Mouse (Mus musculus) neural tube, embryonic 12.5 days (tissue): Measurements from ENCODE around the gene Sytl3. TPM values are rescaled to one million over a fixed set of nuclear protein-coding genes. Genes with fewer than 3 reads are reported as not detected.
A peak's percentile ranks its signal among the peaks of the same experiment; 100 is the strongest.
"Not testable (repeated sequence)": the region's sequence is repeated elsewhere in the genome, so short reads cannot be mapped to it uniquely, and the experiment has no call there.

Experiments
- ATAC-seq: fragments of 200-750 bp; cut with Nextera tagmentation; 2 replicates; pipeline ENCODE4 v1.8.0; 2017; ENCODE audit warnings: low read depth, mild to moderate bottlenecking, moderate TSS enrichment, moderate library complexity; ENCODE audit not compliant: low FRiP score
- H3K27ac ChIP-seq: fragments of 300-500 bp; sonication (generic); 2 replicates; pipeline ENCODE4 v1.5.1; 2016
- H3K27me3 ChIP-seq: fragments of 300-500 bp; sonication (generic); replicated peaks from 2 replicates; pipeline ENCODE4 v1.6.1; 2016; ENCODE audit warnings: mild to moderate bottlenecking
- H3K36me3 ChIP-seq: fragments of 300-500 bp; sonication (generic); 2 replicates; pipeline ENCODE4 v1.6.1; 2016; ENCODE audit warnings: mild to moderate bottlenecking
- H3K4me1 ChIP-seq: fragments of 300-500 bp; sonication (generic); 2 replicates; pipeline ENCODE4 v1.6.1; 2016
- H3K4me2 ChIP-seq: fragments of 300-500 bp; sonication (generic); replicated peaks from 2 replicates; pipeline ENCODE4 v1.6.1; 2016; ENCODE audit warnings: mild to moderate bottlenecking
- H3K4me3 ChIP-seq: fragments of 300-500 bp; sonication (generic); 2 replicates; pipeline ENCODE4 v1.5.1; 2016
- H3K9ac ChIP-seq: fragments of 300-500 bp; sonication (generic); 2 replicates; pipeline ENCODE4 v1.6.1; 2016; ENCODE audit warnings: mild to moderate bottlenecking
- H3K9me3 ChIP-seq: fragments of 300-500 bp; sonication (generic); 2 replicates; pipeline ENCODE4 v1.6.1; 2016; ENCODE audit warnings: mild to moderate bottlenecking
- WGBS: fragments of 180-500 bp; shearing (Covaris S2); methylation state at CpG from one replicate; pipeline ENCODE4 v1.1.7; 2016; 5-methylcytosine and 5-hydroxymethylcytosine counted together
- polyA plus RNA-seq: library from polyadenylated mRNA; unstranded; fragments of >200 nt; fragmentation: Nextera tagmentation; extraction: Ambion mirVana; gene quantifications from 2 replicates; pipeline ENCODE4 v1.2.1, GENCODE M21; 2016

Sytl3 gene
- polyA plus RNA-seq, 1 experiment from 2014 or later = 0.16 TPM

DNA sequence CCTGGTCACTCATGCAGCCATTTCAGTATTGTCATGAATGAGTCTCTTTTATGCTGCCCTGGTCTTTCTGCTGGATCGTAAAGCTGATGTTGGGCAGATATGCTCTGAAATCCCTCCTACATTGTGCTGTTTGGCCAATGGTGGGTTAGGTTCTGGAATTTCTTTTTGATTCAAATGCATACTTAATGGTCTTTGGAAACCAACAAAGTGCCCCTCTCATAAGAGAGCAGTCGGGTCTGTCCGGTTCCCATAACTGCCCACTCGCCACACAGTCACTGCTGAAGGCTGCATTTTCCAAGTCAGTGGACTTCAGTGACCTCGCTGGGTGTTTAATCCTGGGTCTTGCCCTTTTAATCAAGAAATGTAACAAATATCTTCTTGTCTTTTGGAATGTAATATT is 24.8 kb downstream of the Sytl3 start:
- H3K4me2 ChIP-seq, H3K9me3 ChIP-seq, H3K4me3 ChIP-seq, ATAC-seq, H3K36me3 ChIP-seq, H3K27ac ChIP-seq, H3K27me3 ChIP-seq, H3K4me1 ChIP-seq, H3K9ac ChIP-seq: not testable (repeated sequence)
- WGBS = 90% methylated on average over 1 of the region's 5 CpGs

DNA sequence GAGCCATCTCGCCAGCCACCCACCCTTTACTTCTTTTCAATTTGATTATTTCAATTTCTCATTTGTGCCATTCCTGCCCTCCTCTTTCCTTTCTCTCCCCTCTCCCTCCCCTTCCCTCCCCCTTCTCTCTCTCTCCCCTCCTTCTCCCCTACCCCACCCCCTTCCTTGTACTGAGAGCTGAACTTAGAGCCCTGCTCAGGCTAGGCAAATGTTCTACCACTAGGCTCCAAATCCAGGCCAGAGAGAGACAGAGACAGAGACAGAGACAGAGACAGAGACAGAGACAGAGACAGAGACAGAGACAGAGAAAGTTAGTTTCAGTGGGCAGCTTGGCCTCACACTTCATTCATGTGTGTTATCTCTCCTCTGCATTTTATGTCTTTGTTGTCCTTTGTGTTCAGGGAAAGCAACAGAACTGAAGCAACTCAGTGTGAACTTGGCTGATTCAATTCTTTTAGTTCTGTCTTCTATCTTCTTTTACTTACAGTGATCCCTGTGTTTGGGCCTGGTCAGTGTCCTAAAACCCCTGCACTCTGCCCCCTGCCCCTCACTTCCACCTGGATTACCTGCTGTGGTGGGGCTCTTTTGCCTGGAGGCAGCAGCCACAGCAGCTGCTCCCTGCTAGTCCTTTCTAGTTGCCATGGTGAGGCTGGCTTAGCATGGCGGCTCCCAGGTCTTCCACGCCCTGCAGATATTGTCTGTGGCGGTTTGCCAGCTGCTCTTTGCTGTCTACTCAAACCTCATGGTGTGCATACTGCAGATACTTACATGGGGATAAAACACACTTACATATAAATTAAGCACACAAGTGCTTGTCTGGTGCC is 25.8 kb downstream of the Sytl3 start:
- H3K4me3 ChIP-seq, H3K27ac ChIP-seq, H3K36me3 ChIP-seq, H3K4me1 ChIP-seq, H3K4me2 ChIP-seq, H3K9ac ChIP-seq, H3K9me3 ChIP-seq, H3K27me3 ChIP-seq: not testable (repeated sequence)
- WGBS = 20% methylated on average over 1 of the region's 4 CpGs
- ATAC-seq = peak; percentile 94

DNA sequence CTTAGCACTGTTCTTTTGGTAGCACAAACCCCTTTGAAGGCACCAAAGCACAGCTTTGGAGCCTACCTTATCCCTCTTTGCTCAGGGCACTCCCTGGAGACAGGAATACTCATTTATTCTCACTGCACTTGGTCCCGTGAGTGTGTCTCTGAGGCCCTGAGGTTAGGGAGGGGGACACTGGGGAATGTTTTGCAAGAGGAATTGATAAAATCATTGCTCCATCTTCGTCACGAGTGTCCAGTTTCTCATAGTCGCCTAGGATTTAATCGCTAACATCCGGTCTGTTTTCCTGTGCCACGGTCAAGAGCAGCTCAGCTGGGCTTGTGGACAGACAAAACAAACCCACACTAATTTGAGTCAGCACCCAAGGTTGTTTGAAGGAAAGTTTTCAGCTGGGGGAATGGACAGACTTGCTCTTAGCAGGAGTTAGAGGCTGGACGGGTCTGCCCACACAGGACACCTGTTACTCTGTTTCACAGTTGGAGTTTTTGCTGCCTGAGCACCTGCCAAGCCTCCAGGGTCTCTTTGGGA is 26.5 kb downstream of the Sytl3 start:
- 53% methylated on average over 5 of the region's 8 CpGs for WGBS
- not testable (repeated sequence) for H3K27me3 ChIP-seq, H3K27ac ChIP-seq, H3K9me3 ChIP-seq, H3K4me2 ChIP-seq, H3K4me3 ChIP-seq, H3K4me1 ChIP-seq, H3K36me3 ChIP-seq, H3K9ac ChIP-seq
- ATAC-seq = peak; percentile 39; the same call in 1 of the 2 replicates

DNA sequence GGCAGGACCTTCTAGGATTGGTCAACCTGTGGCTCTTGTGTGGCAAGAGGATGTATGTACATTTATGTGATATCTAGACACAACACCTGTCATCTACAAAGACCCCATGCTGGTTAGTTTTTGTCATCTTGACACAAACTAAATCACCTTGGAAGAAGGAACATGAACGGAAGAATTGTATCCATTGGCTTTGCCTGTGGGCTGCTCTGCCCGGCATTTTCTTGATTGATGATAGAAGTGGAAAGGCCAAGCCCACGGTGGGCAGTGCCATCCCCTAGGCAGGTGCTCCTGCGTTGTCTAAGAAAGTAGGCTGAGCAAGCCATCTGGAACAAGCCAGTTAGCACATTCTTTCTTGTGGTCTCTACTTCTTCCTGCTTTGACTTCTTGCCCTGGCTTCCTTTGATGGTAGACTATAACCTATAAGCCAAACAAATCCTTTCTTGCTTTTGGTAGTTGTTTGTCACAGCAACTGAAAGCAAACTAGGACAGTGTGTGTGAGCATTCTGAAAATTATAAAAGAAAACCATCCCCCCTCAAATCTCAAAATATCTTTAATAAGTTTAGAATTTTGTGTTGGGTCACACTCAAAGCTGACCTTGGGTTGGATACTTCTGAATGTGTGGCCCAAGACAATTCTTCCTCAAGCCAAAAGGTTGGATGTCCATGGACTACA is 27.5 kb downstream of the Sytl3 start:
- not testable (repeated sequence) for ATAC-seq, H3K9me3 ChIP-seq, H3K4me2 ChIP-seq, H3K4me1 ChIP-seq, H3K9ac ChIP-seq, H3K4me3 ChIP-seq, H3K27ac ChIP-seq, H3K36me3 ChIP-seq, H3K27me3 ChIP-seq
- WGBS = 92% methylated on average over 3 of the region's 4 CpGs

DNA sequence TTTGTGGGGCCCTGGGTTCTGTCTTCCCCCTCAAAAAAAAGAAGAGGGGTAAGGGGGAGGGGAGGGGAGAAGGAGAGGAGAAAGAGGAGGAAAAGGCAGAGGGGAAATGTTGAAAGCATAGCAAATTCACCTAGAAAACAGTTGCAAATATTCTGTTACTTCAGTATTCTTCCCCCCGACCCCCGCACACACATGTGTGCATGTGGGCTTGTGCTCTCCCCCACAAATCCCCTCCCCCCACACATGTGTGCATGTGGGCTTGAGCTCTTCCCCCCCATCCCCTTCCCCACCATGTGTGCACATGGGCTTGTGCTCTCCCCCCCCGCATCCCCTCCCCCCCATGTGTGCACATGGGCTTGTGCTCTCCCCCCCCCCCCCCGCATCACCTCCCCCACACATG is 30.5 kb downstream of the Sytl3 start:
- H3K4me2 ChIP-seq, H3K4me3 ChIP-seq, H3K27me3 ChIP-seq, H3K27ac ChIP-seq, ATAC-seq, H3K36me3 ChIP-seq, H3K9ac ChIP-seq, H3K4me1 ChIP-seq, H3K9me3 ChIP-seq: not testable (repeated sequence)
- 88% methylated on average over 2 of the region's 4 CpGs for WGBS

DNA sequence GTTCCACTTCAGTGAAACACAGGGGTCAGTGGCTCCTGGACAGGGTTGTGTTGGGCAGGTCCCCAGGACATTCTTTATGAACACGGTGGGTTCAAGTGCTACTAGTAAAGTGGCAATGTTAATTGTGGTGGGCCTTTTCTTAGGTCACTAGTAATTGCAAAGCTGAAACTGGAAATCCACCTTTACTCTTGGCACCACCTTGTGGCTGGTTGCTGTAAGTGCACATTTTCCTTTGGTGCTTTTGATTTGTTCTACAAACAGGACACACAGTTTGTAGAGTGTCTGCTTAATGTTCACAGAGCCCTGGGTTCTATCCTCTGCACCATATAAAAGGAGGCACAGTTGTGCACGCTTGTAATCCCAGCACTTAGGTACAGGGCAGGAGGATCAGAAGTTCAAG is 32.7 kb downstream of the Sytl3 start:
- H3K36me3 ChIP-seq, H3K4me1 ChIP-seq, H3K9ac ChIP-seq, H3K9me3 ChIP-seq, H3K27me3 ChIP-seq, H3K27ac ChIP-seq, H3K4me2 ChIP-seq, H3K4me3 ChIP-seq, ATAC-seq: not testable (repeated sequence)
- WGBS = 12% methylated on average over 2 of the region's 2 CpGs

DNA sequence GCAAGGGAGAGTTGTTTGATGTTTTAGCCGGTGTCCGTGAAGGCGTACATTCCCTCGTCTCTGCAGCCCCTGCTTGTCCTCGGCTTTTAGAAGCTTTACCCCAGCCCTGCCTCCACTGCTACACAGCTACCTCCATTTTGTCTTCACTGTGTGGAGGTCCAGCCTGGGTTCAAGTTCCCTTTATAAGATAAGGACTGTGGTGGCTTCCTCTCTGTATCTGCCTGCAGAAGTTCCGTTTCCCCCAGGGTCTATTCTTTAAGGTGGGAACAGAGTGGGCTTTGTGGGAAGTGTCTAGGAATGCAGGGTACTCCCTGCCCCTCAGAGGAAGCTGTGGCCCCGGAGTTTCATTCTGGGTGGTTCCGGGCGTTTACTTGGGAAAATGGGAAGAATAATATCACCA is 36.8 kb downstream of the Sytl3 start:
- not testable (repeated sequence) for H3K4me2 ChIP-seq, ATAC-seq, H3K27ac ChIP-seq, H3K27me3 ChIP-seq, H3K36me3 ChIP-seq, H3K9ac ChIP-seq, H3K4me1 ChIP-seq, H3K9me3 ChIP-seq, H3K4me3 ChIP-seq
- 80% methylated on average over 9 of the region's 9 CpGs for WGBS

DNA sequence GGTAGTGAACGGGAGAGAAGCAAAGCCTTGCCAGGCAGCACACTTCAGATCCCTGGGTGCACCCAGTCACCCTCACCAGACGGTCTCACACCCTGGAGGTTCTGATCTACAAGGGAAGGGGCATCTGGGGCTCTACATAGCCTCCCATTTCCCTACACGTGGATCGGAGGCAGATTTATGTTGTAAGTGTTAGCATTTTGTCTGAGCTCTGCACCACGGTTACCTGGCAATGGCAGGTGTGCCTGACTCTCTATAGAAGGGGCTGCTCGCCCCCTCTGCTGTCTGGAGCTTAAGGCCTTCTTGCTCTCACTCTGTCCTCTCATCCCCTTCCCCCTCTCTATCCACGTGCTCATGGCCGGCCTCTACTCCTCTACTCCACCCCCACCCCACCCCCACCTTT is 37.6 kb downstream of the Sytl3 start:
- H3K36me3 ChIP-seq, H3K27ac ChIP-seq, ATAC-seq, H3K4me2 ChIP-seq, H3K4me3 ChIP-seq, H3K9ac ChIP-seq, H3K4me1 ChIP-seq, H3K9me3 ChIP-seq, H3K27me3 ChIP-seq: not testable (repeated sequence)
- WGBS = 60% methylated on average over 8 of the region's 8 CpGs

DNA sequence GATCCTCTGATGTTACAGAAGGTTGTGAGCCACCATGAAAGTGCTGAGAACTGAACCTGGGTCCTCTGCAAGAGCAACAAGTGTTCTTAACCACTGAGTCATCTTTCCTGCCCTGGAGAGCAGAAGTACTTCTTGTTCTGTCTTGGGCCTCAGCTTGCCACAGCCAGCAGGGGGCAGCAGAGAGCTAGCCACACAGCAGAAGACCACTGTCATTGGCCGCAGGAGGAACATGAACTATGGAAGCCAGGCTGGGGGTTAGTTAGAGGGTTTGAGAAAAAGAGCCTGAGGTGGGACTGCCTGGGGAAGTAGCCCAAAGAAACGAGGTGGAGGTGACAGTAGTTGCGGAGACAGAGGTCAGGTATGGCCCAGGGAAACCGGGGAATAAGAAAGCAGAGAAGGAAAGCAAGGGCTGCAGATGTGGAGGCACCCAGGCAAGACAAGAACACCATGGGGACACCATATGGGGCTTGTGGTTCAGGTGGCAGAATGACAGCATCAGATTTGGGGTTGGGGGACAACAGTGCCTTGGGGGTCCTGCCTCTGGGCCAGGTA is 38.4 kb downstream of the Sytl3 start:
- H3K27me3 ChIP-seq, H3K9ac ChIP-seq, H3K9me3 ChIP-seq, H3K4me3 ChIP-seq, H3K4me1 ChIP-seq, H3K4me2 ChIP-seq, H3K36me3 ChIP-seq, H3K27ac ChIP-seq: not testable (repeated sequence)
- peak; percentile 51; the same call in 1 of the 2 replicates for ATAC-seq
- 28% methylated on average over 4 of the region's 4 CpGs for WGBS

DNA sequence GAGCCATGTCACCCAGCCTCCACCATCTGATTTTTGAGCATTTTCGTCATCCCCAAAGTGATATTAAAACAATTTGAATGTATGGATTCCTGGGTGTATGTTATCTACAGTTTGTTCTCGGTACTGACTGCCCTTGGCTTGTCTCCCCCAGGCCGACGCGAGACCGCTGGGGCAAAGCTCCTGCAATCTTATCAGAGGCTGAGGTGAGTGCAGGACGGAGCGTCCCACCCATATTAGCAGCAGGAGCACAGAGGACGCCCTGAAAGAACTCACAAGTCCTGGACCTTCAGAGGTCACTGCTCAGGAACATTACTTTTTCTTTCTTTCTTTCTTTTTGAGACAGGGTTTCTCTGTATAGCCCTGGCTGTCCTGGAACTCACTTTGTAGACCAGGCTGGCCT is 40.6 kb downstream of the Sytl3 start:
- H3K27me3 ChIP-seq, H3K4me1 ChIP-seq, H3K9me3 ChIP-seq, H3K4me3 ChIP-seq, H3K36me3 ChIP-seq, H3K9ac ChIP-seq, H3K4me2 ChIP-seq, H3K27ac ChIP-seq, ATAC-seq: not testable (repeated sequence)
- WGBS = 93% methylated on average over 9 of the region's 9 CpGs

DNA sequence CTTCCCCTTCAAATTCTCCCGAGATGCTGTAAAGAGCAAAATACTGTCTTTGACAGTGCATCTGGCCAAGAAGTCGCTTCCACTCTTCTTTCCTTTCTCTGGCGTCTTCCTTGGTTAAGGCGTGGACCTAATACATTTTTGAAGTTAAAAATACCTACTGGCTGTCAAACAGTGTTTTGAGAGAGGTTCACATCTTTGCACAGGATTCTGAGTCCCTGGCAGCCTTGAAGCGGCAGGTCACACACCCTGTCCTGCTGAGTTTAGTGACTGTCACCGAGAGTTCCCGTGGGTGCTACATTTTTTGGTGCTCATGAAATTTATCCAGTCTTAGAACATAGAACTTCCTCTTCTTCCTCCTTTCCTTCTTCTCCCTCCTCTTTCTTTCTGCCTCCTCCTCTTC is 41.2 kb downstream of the Sytl3 start:
- H3K4me3 ChIP-seq, H3K4me2 ChIP-seq, H3K36me3 ChIP-seq, H3K9me3 ChIP-seq, H3K4me1 ChIP-seq, H3K27me3 ChIP-seq, H3K27ac ChIP-seq, ATAC-seq, H3K9ac ChIP-seq: not testable (repeated sequence)
- WGBS = 72% methylated on average over 5 of the region's 7 CpGs

DNA sequence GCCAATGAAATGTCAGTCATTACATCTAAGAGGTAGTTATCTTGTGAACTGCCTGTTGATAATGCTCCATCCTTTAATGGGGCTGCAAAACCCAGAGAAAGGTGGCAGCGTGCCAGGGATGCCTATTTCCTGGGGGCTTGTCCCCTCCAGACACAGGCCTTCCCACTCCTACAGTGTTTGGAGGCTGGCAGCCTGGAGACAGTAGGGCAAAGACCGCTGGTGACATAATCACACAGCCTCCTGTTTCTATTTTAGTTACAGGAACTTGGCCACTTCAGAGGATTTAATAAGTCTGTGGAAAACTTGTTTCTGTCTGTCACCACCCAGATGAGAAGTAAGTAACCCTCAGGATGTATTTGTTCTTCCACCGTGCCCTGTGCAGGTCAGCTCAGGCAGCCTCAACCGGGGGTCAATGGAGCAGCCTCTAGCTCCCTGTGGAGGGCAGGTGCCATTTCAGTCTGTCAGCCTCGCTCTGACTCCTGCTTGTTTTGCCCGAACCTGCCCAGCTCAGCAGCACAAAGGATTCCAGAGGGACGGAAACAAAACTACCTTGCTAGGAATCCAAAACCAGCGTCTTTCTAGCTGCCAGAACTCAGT is 43.8 kb downstream of the Sytl3 start:
- 42% methylated on average over 2 of the region's 8 CpGs for WGBS
- not testable (repeated sequence) for H3K4me2 ChIP-seq, H3K9me3 ChIP-seq, H3K9ac ChIP-seq, H3K4me3 ChIP-seq, H3K27ac ChIP-seq, H3K36me3 ChIP-seq, H3K4me1 ChIP-seq, H3K27me3 ChIP-seq
- ATAC-seq = peak; percentile 59; the same call in 1 of the 2 replicates
